Mouse (Mus musculus) heart, embryonic 14.5 days (tissue): ENCODE results near the gene Grem2. TPM values are rescaled to one million over a fixed set of nuclear protein-coding genes. Genes with fewer than 3 reads are reported as not detected.

ENCODE experiments used
- ATAC-seq: fragments of 200-750 bp; cut with Nextera tagmentation; 2 replicates; pipeline ENCODE4 v1.8.0; 2017; ENCODE audit warnings: low read depth, moderate TSS enrichment; ENCODE audit not compliant: insufficient number of reproducible peaks, insufficient read depth, low FRiP score
- H3K27ac ChIP-seq, 2 experiments: fragments of 200-500 bp in 1 of 2; fragments of 300-500 bp in 1 of 2; sonication (generic) in 1 of 2; replicated peaks in 1 of 2; 2 replicates each; pipeline ENCODE4 v1.5.1; 2012 to 2014; ENCODE audit warnings: low read depth in 2 of 2, low read length in 2 of 2, control low read depth in 1 of 2, mild to moderate bottlenecking in 1 of 2, mixed read lengths in 1 of 2; ENCODE audit not compliant: control insufficient read depth in 1 of 2, insufficient read depth in 1 of 2
- H3K27me3 ChIP-seq: fragments of 300-500 bp; sonication (generic); 2 replicates; pipeline ENCODE4 v1.6.1; 2014; ENCODE audit warnings: mild to moderate bottlenecking, low read length, control low read depth; ENCODE audit not compliant: control insufficient read depth, insufficient read depth
- H3K36me3 ChIP-seq: fragments of 300-500 bp; sonication (generic); 2 replicates; pipeline ENCODE4 v1.6.1; 2014; ENCODE audit warnings: mild to moderate bottlenecking, control low read depth, low read length, mixed read lengths; ENCODE audit not compliant: control insufficient read depth, insufficient read depth
- H3K4me1 ChIP-seq, 2 experiments: fragments of 200-500 bp in 1 of 2; fragments of 300-500 bp in 1 of 2; sonication (generic) in 1 of 2; 2 replicates each; pipeline ENCODE4 v1.6.1; 2012 to 2014; ENCODE audit warnings: low read length in 2 of 2, control low read depth in 1 of 2, mixed read lengths in 1 of 2; ENCODE audit not compliant: control insufficient read depth in 2 of 2, insufficient read depth in 2 of 2
- H3K4me2 ChIP-seq: fragments of 300-500 bp; sonication (generic); 2 replicates; pipeline ENCODE4 v1.6.1; 2014; ENCODE audit warnings: mild to moderate bottlenecking, low read length
- H3K4me3 ChIP-seq, 2 experiments: fragments of 200-500 bp in 1 of 2; fragments of 300-500 bp in 1 of 2; sonication (generic) in 1 of 2; 2 replicates each; pipeline ENCODE4 v1.5.1; 2012 to 2014; ENCODE audit warnings: low read length in 2 of 2, mild to moderate bottlenecking in 2 of 2, control low read depth in 1 of 2, low read depth in 1 of 2, moderate library complexity in 1 of 2; ENCODE audit not compliant: control insufficient read depth in 1 of 2, insufficient read depth in 1 of 2
- H3K9ac ChIP-seq: fragments of 300-500 bp; sonication (generic); 2 replicates; pipeline ENCODE4 v1.6.1; 2014; ENCODE audit warnings: mild to moderate bottlenecking, low read length
- H3K9me3 ChIP-seq: fragments of 300-500 bp; sonication (generic); 2 replicates; pipeline ENCODE4 v1.6.1; 2016; ENCODE audit warnings: low read length, control low read depth; ENCODE audit not compliant: control insufficient read depth
- WGBS: fragments of 180-500 bp; shearing (Covaris S2); extraction: QIAGEN DNeasy Blood & Tissue Kit; methylation state at CpG from one replicate; pipeline ENCODE4 v1.1.7; 2014; 5-methylcytosine and 5-hydroxymethylcytosine counted together
- polyA plus RNA-seq: library from polyadenylated mRNA; unstranded; fragments of >200 nt; fragmentation: Nextera tagmentation; extraction: Ambion mirVana; gene quantifications from 2 replicates; pipeline ENCODE4 v1.2.1, GENCODE M21; 2014

The Grem2 gene
- polyA plus RNA-seq, 1 experiment from 2014 or later, result not detected

- 72% methylated on average over 10 of the region's 10 CpGs for WGBS
- H3K4me1 ChIP-seq, result no peaks in the 10 kb centered on the region
- H3K4me2 ChIP-seq, result no peak overlapping the region
- no peak overlapping the region for H3K4me3 ChIP-seq
- no peak for ATAC-seq
- no peak overlapping the region for H3K27ac ChIP-seq
- no peaks in the 10 kb centered on the region for H3K36me3 ChIP-seq
- no peaks in the 10 kb centered on the region for H3K27me3 ChIP-seq
- H3K9ac ChIP-seq, result no peak overlapping the region
- no peaks in the 10 kb centered on the region for H3K9me3 ChIP-seq
These were observed 61.1 kb downstream of the Grem2 start for GRCm38 (mm10) chr1:174860407-174861118.

- H3K27me3 ChIP-seq, result no peaks in the 10 kb centered on the region
- no peaks in the 10 kb centered on the region for H3K4me1 ChIP-seq
- H3K4me2 ChIP-seq, result no peak overlapping the region
- H3K36me3 ChIP-seq, result no peaks in the 10 kb centered on the region
- no peak overlapping the region for H3K4me3 ChIP-seq
- WGBS, result 50% methylated on average over 2 of the region's 2 CpGs
- no peak for ATAC-seq
- H3K9ac ChIP-seq, result no peak overlapping the region
- no peaks in the 10 kb centered on the region for H3K9me3 ChIP-seq
- H3K27ac ChIP-seq, result no peak overlapping the region
These were observed 65.4 kb downstream of the Grem2 start for GRCm38 (mm10) chr1:174856188-174856587.

GRCm38 (mm10) chr1:174844786-174845185 is 76.8 kb downstream of the Grem2 start:
- no peaks in the 10 kb centered on the region for H3K27me3 ChIP-seq
- H3K4me1 ChIP-seq, result no peaks in the 10 kb centered on the region
- ATAC-seq, result no peak
- H3K4me3 ChIP-seq, result no peak overlapping the region
- no peak overlapping the region for H3K9ac ChIP-seq
- no peak overlapping the region for H3K27ac ChIP-seq
- WGBS, result 88% methylated on average over 6 of the region's 6 CpGs
- H3K36me3 ChIP-seq, result no peaks in the 10 kb centered on the region
- H3K4me2 ChIP-seq, result no peak overlapping the region
- H3K9me3 ChIP-seq, result no peaks in the 10 kb centered on the region

GRCm38 (mm10) chr1:174836861-174837260 is 84.8 kb downstream of the Grem2 start:
- no peak for ATAC-seq
- Histone ChIP-seq H3K27ac (no peak overlapping the region), H3K27me3 (no peaks in the 10 kb centered on the region), H3K4me1 (no peaks in the 10 kb centered on the region), H3K9me3 (no peaks in the 10 kb centered on the region), H3K4me3 (no peak overlapping the region), H3K36me3 (no peaks in the 10 kb centered on the region), H3K4me2 (no peak overlapping the region), H3K9ac (no peak overlapping the region)
- WGBS, result 89% methylated on average over 23 of the region's 23 CpGs

GRCm38 (mm10) chr1:174826562-174826961 is 95.1 kb downstream of the Grem2 start:
- 49% methylated on average over 8 of the region's 8 CpGs for WGBS

GRCm38 (mm10) chr1:174811846-174812245 is 109.8 kb downstream of the Grem2 start:
- no peak overlapping the region for H3K4me2 ChIP-seq
- H3K9me3 ChIP-seq, result no peaks in the 10 kb centered on the region
- no peaks in the 10 kb centered on the region for H3K4me1 ChIP-seq
- ATAC-seq, result no peak
- no peak overlapping the region for H3K27ac ChIP-seq
- 40% methylated on average over 4 of the region's 4 CpGs for WGBS
- H3K9ac ChIP-seq, result no peak overlapping the region
- no peaks in the 10 kb centered on the region for H3K27me3 ChIP-seq
- H3K36me3 ChIP-seq, result no peaks in the 10 kb centered on the region
- H3K4me3 ChIP-seq, result no peak overlapping the region

More at GRCm38 (mm10) chr1:174826562-174826961, 95.1 kb downstream of the Grem2 start:
- no peak overlapping the region for H3K9ac ChIP-seq
- no peaks in the 10 kb centered on the region for H3K27me3 ChIP-seq
- no peaks in the 10 kb centered on the region for H3K4me1 ChIP-seq
- H3K9me3 ChIP-seq, result no peaks in the 10 kb centered on the region
- H3K4me3 ChIP-seq, result no peak overlapping the region
- ATAC-seq, result no peak
- H3K36me3 ChIP-seq, result no peaks in the 10 kb centered on the region
- no peak overlapping the region for H3K27ac ChIP-seq
- H3K4me2 ChIP-seq, result no peak overlapping the region

- H3K4me3 ChIP-seq, result no peak overlapping the region
- no peak overlapping the region for H3K27ac ChIP-seq
- no peak overlapping the region for H3K9ac ChIP-seq
- H3K27me3 ChIP-seq, result no peaks in the 10 kb centered on the region
- H3K4me2 ChIP-seq, result no peak overlapping the region
- no peaks in the 10 kb centered on the region for H3K36me3 ChIP-seq
- no peaks in the 10 kb centered on the region for H3K4me1 ChIP-seq
- ATAC-seq, result no peak
- no peaks in the 10 kb centered on the region for H3K9me3 ChIP-seq
- 78% methylated on average over 2 of the region's 2 CpGs for WGBS
These were observed 133.0 kb downstream of the Grem2 start for GRCm38 (mm10) chr1:174788617-174789016.
